Mouse (Mus musculus) hindbrain, embryonic 15.5 days (tissue): ENCODE data around the gene Cfb. TPM values are rescaled to one million over a fixed set of nuclear protein-coding genes. Genes with fewer than 3 reads are reported as not detected.
A peak's percentile ranks its signal among the peaks of the same experiment; 100 is the strongest.
"Not testable (repeated sequence)": the region's sequence is repeated elsewhere in the genome, so short reads cannot be mapped to it uniquely, and the experiment has no call there.

Experiments used
- ATAC-seq: fragments of 200-750 bp; cut with Nextera tagmentation; 2 replicates; pipeline ENCODE4 v1.8.0; 2017; ENCODE audit warnings: low read depth, moderate number of reproducible peaks, moderate TSS enrichment; ENCODE audit not compliant: low FRiP score
- H3K27ac ChIP-seq: fragments of 300-500 bp; sonication (generic); replicated peaks from 2 replicates; pipeline ENCODE4 v1.5.1; 2015; ENCODE audit warnings: mild to moderate bottlenecking, inconsistent platforms
- H3K27me3 ChIP-seq: fragments of 300-500 bp; sonication (generic); 2 replicates; pipeline ENCODE4 v1.6.1; 2015; ENCODE audit warnings: control low read depth, inconsistent platforms
- H3K36me3 ChIP-seq: fragments of 300-500 bp; sonication (generic); 2 replicates; pipeline ENCODE4 v1.6.1; 2015; ENCODE audit warnings: control low read depth, inconsistent platforms
- H3K4me1 ChIP-seq: fragments of 300-500 bp; sonication (generic); replicated peaks from 2 replicates; pipeline ENCODE4 v1.6.1; 2015; ENCODE audit warnings: control low read depth, inconsistent platforms
- H3K4me2 ChIP-seq: fragments of 300-500 bp; sonication (generic); 2 replicates; pipeline ENCODE4 v1.6.1; 2015; ENCODE audit warnings: moderate library complexity, mild to moderate bottlenecking, inconsistent platforms
- H3K4me3 ChIP-seq: fragments of 300-500 bp; sonication (generic); 2 replicates; pipeline ENCODE4 v1.5.1; 2015; ENCODE audit warnings: mild to moderate bottlenecking, inconsistent platforms
- H3K9ac ChIP-seq: fragments of 300-500 bp; sonication (generic); 2 replicates; pipeline ENCODE4 v1.6.1; 2015; ENCODE audit warnings: inconsistent platforms
- H3K9me3 ChIP-seq: fragments of 300-500 bp; sonication (generic); 2 replicates; pipeline ENCODE4 v1.6.1; 2016; ENCODE audit warnings: control low read depth, inconsistent platforms
- WGBS: fragments of 180-500 bp; shearing (Covaris S2); methylation state at CpG from one replicate; pipeline ENCODE4 v1.1.7; 2015; 5-methylcytosine and 5-hydroxymethylcytosine counted together
- polyA plus RNA-seq: library from polyadenylated mRNA; unstranded; fragments of >200 nt; fragmentation: Nextera tagmentation; extraction: Ambion mirVana; gene quantifications from 2 replicates; pipeline ENCODE4 v1.2.1, GENCODE M21; 2015

Gene Cfb
- polyA plus RNA-seq: 2.5 and 4.1 TPM in 2 replicates

GRCm38 (mm10) chr17:34862416-34863081 is at the start of gene Cfb:
TSS of gene Cfb (minus strand) at chr17:34862518.
- ATAC-seq: no peak

GRCm38 (mm10) chr17:34911945-34912351 is 49.6 kb upstream of the Cfb start:
- H3K4me2 ChIP-seq: no peak overlapping the region
- no peaks in the 10 kb centered on the region for H3K4me1 ChIP-seq
- WGBS: 54% methylated on average over 5 of the region's 5 CpGs
- ATAC-seq: no peak
- no peak overlapping the region for H3K4me3 ChIP-seq
- H3K27me3 ChIP-seq: no peaks in the 10 kb centered on the region
- no peak overlapping the region for H3K27ac ChIP-seq
- H3K36me3 ChIP-seq: peaks cover 70% of the 10 kb centered on the region
- no peak overlapping the region for H3K9ac ChIP-seq
- no peaks in the 10 kb centered on the region for H3K9me3 ChIP-seq

More at GRCm38 (mm10) chr17:34862416-34863081, at the start of gene Cfb:
- Histone ChIP-seq H3K27ac (no peak within 1 kb of the TSS), H3K36me3 (no peaks in the 10 kb centered on the region), H3K9ac (no peak within 1 kb of the TSS), H3K27me3 (no peaks in the 10 kb centered on the region), H3K9me3 (no peaks in the 10 kb centered on the region), H3K4me3 (no peak within 1 kb of the TSS), H3K4me1 (no peaks in the 10 kb centered on the region), H3K4me2 (no peak within 1 kb of the TSS)
- 74% methylated on average over 8 of the region's 8 CpGs for WGBS

- H3K4me2 ChIP-seq: no peak overlapping the region
- no peak for ATAC-seq
- no peak overlapping the region for H3K4me3 ChIP-seq
- no peaks in the 10 kb centered on the region for H3K9me3 ChIP-seq
- no peak overlapping the region for H3K9ac ChIP-seq
- H3K27ac ChIP-seq: no peak overlapping the region
- H3K27me3 ChIP-seq: no peaks in the 10 kb centered on the region
- no peaks in the 10 kb centered on the region for H3K4me1 ChIP-seq
- peaks cover 79% of the 10 kb centered on the region for H3K36me3 ChIP-seq
- 87% methylated on average over 10 of the region's 10 CpGs for WGBS
Observed at GRCm38 (mm10) chr17:34910982-34911381, 48.7 kb upstream of the Cfb start.

- H3K9me3 ChIP-seq: no peaks in the 10 kb centered on the region
- H3K27ac ChIP-seq: no peak overlapping the region
- H3K4me2 ChIP-seq: no peak overlapping the region
- no peaks in the 10 kb centered on the region for H3K27me3 ChIP-seq
- 91% methylated on average over 9 of the region's 9 CpGs for WGBS
- no peak overlapping the region for H3K4me3 ChIP-seq
- H3K9ac ChIP-seq: no peak overlapping the region
- H3K4me1 ChIP-seq: peaks cover 20% of the 10 kb centered on the region
- ATAC-seq: no peak
- H3K36me3 ChIP-seq: peaks cover 65% of the 10 kb centered on the region
Observed at GRCm38 (mm10) chr17:34902895-34903294, 40.6 kb upstream of the Cfb start.

GRCm38 (mm10) chr17:34901948-34902347 is 39.6 kb upstream of the Cfb start:
- H3K27me3 ChIP-seq, H3K4me2 ChIP-seq, ATAC-seq, H3K9ac ChIP-seq, H3K4me3 ChIP-seq, H3K9me3 ChIP-seq, H3K27ac ChIP-seq: not testable (repeated sequence)
- H3K36me3 ChIP-seq: peaks cover 55% of the 10 kb centered on the region
- peaks cover 29% of the 10 kb centered on the region for H3K4me1 ChIP-seq
- 94% methylated on average over 9 of the region's 10 CpGs for WGBS

- ATAC-seq, H3K27me3 ChIP-seq, H3K9me3 ChIP-seq, H3K27ac ChIP-seq, H3K9ac ChIP-seq: not testable (repeated sequence)
- Histone ChIP-seq H3K4me2 (peak overlapping the region; percentile 96), H3K36me3 (peaks cover 44% of the 10 kb centered on the region), H3K4me3 (0 out of 2 replicates have a peak overlapping the region, but pooled peaks have one; percentile 92), H3K4me1 (peaks cover 40% of the 10 kb centered on the region)
Observed at GRCm38 (mm10) chr17:34900826-34901225, 38.5 kb upstream of the Cfb start.

- WGBS: 2% methylated on average over 5 of the region's 5 CpGs
- Histone ChIP-seq H3K36me3 (peaks cover 36% of the 10 kb centered on the region), H3K4me2 (peak overlapping the region; percentile 96), H3K27me3 (no peaks in the 10 kb centered on the region), H3K9me3 (no peaks in the 10 kb centered on the region), H3K9ac (peak overlapping the region; percentile 99), H3K4me3 (peak overlapping the region; percentile 92), H3K27ac (peak overlapping the region; percentile 98), H3K4me1 (peaks cover 48% of the 10 kb centered on the region)
- no peak for ATAC-seq
Observed at GRCm38 (mm10) chr17:34899890-34900243, 37.5 kb upstream of the Cfb start.

- peak; percentile 4; the same call in 1 of the 2 replicates for ATAC-seq
- peaks cover 30% of the 10 kb centered on the region for H3K36me3 ChIP-seq
- H3K4me3 ChIP-seq: peak overlapping the region; percentile 92
- peak overlapping the region; percentile 96 for H3K4me2 ChIP-seq
- H3K4me1 ChIP-seq: peaks cover 48% of the 10 kb centered on the region
- no peaks in the 10 kb centered on the region for H3K9me3 ChIP-seq
- peak overlapping the region; percentile 98 for H3K27ac ChIP-seq
- H3K27me3 ChIP-seq: no peaks in the 10 kb centered on the region
- H3K9ac ChIP-seq: peak overlapping the region; percentile 99
- 0% methylated on average over 33 of the region's 45 CpGs for WGBS
Observed at GRCm38 (mm10) chr17:34899053-34899889, 37.0 kb upstream of the Cfb start.

GRCm38 (mm10) chr17:34898706-34899052 is 36.4 kb upstream of the Cfb start:
- ATAC-seq: peak; percentile 1; the same call in 1 of the 2 replicates
- Histone ChIP-seq H3K9me3 (no peaks in the 10 kb centered on the region), H3K4me1 (peaks cover 50% of the 10 kb centered on the region), H3K4me2 (peak overlapping the region; percentile 96), H3K36me3 (peaks cover 25% of the 10 kb centered on the region), H3K27ac (peak overlapping the region; percentile 98), H3K4me3 (peak overlapping the region; percentile 92), H3K9ac (peak overlapping the region; percentile 99), H3K27me3 (no peaks in the 10 kb centered on the region)
- 0% methylated on average over 28 of the region's 47 CpGs for WGBS

GRCm38 (mm10) chr17:34898160-34898586 is 35.9 kb upstream of the Cfb start, which contains the start of the genes C2 and Ehmt2:
TSS of gene C2 (minus strand) at chr17:34898265.
TSS of gene Ehmt2 (plus strand) at chr17:34898469.
- under 1% methylated on average over 22 of the region's 44 CpGs for WGBS
- Histone ChIP-seq H3K4me3 (peak within 1 kb of the TSS; percentile 92), H3K4me1 (peaks cover 55% of the 10 kb centered on the region), H3K9me3 (no peaks in the 10 kb centered on the region), H3K4me2 (peak within 1 kb of the TSS; percentile 96), H3K36me3 (peaks cover 20% of the 10 kb centered on the region), H3K9ac (peak within 1 kb of the TSS; percentile 99), H3K27ac (peak within 1 kb of the TSS; percentile 98), H3K27me3 (no peaks in the 10 kb centered on the region)
- ATAC-seq: peak; percentile 13

GRCm38 (mm10) chr17:34897373-34898159 is 35.2 kb upstream of the Cfb start:
- Histone ChIP-seq H3K4me2 (peak overlapping the region; percentile 96), H3K9me3 (no peaks in the 10 kb centered on the region)
- WGBS: 21% methylated on average over 10 of the region's 10 CpGs

More at GRCm38 (mm10) chr17:34897373-34898159, 35.2 kb upstream of the Cfb start:
- Histone ChIP-seq H3K4me1 (peaks cover 55% of the 10 kb centered on the region), H3K9ac (peak overlapping the region; percentile 99), H3K27ac (peak overlapping the region; percentile 98), H3K27me3 (no peaks in the 10 kb centered on the region), H3K36me3 (peaks cover 14% of the 10 kb centered on the region), H3K4me3 (peak overlapping the region; percentile 92)
- no peak for ATAC-seq
